Mouse (Mus musculus): ENCODE data around the gene Cbln3.
A peak's percentile ranks its signal among the peaks of the same experiment; 100 is the strongest.

Cbln3 gene

GRCm38 (mm10) chr14:55884166-55884565 lies at the start of gene Cbln3:
Gene Cbln3 (minus strand): TSS chr14:55884392.
- DNase-seq = no peak

GRCm38 (mm10) chr14:55933586-55933985 lies 49.4 kb upstream of the Cbln3 start:
- DNase-seq = no peak

GRCm38 (mm10) chr14:55929263-55929997 lies 45.2 kb upstream of the Cbln3 start:
- no peak for DNase-seq

GRCm38 (mm10) chr14:55926847-55927246 lies 42.7 kb upstream of the Cbln3 start:
- no peak for DNase-seq

- DNase-seq = peak; percentile 69
Measured at GRCm38 (mm10) chr14:55922475-55923232, 38.5 kb upstream of the Cbln3 start.

GRCm38 (mm10) chr14:55918240-55919082 lies 34.3 kb upstream of the Cbln3 start:
- DNase-seq = peak; percentile 72

- DNase-seq = no peak
Measured at GRCm38 (mm10) chr14:55913406-55913805, 29.2 kb upstream of the Cbln3 start.

- DNase-seq = no peak
Measured at GRCm38 (mm10) chr14:55905518-55905917, 21.3 kb upstream of the Cbln3 start.

- DNase-seq = no peak
Measured at GRCm38 (mm10) chr14:55900414-55900755, 16.2 kb upstream of the Cbln3 start.

- DNase-seq = peak; percentile 73
Measured at GRCm38 (mm10) chr14:55899701-55900413, 15.7 kb upstream of the Cbln3 start, which contains the start of gene Sdr39u1. Gene Sdr39u1 (minus strand): TSS chr14:55900293.

GRCm38 (mm10) chr14:55898947-55899346 lies 14.8 kb upstream of the Cbln3 start:
- DNase-seq = no peak

- no peak for DNase-seq
Measured at GRCm38 (mm10) chr14:55897671-55898070, 13.5 kb upstream of the Cbln3 start.

- no peak for DNase-seq
Measured at GRCm38 (mm10) chr14:55886571-55887382, 2.6 kb upstream of the Cbln3 start.

GRCm38 (mm10) chr14:55885791-55886271 lies 1.6 kb upstream of the Cbln3 start:
- DNase-seq = peak; percentile 65

- DNase-seq = no peak
Measured at GRCm38 (mm10) chr14:55885114-55885790, 1.1 kb upstream of the Cbln3 start.

- peak; percentile 93 for DNase-seq
Measured at GRCm38 (mm10) chr14:55884713-55885113, 521 bp upstream of the Cbln3 start, which contains the start of gene Khnyn. Gene Khnyn (plus strand): TSS chr14:55884947.

GRCm38 (mm10) chr14:55883663-55884062 lies 529 bp downstream of the Cbln3 start:
- DNase-seq = no peak

GRCm38 (mm10) chr14:55883149-55883661 lies 987 bp downstream of the Cbln3 start:
- no peak for DNase-seq

- DNase-seq = peak; percentile 46
Measured at GRCm38 (mm10) chr14:55882171-55882641, 2.0 kb downstream of the Cbln3 start.

- DNase-seq = no peak
Measured at GRCm38 (mm10) chr14:55880982-55881381, 3.2 kb downstream of the Cbln3 start.

All from liver (tissue).